Mouse (Mus musculus): ENCODE results near the gene Rpl36al. TPM values are rescaled to one million over a fixed set of nuclear protein-coding genes. Genes with fewer than 3 reads are reported as not detected.
"Not testable (repeated sequence)": the region's sequence is repeated elsewhere in the genome, so short reads cannot be mapped to it uniquely, and the experiment has no call there.

The Rpl36al gene
- total and polyA plus RNA-seq, 2 experiments from 2014 or later: 194 to 396 TPM

GRCm38 (mm10) chr12:69181800-69182199 lies 2.1 kb downstream of the Rpl36al start:
- H3K27me3 ChIP-seq (ENCODE audit: insufficient read depth, low read length): no peaks in the 10 kb centered on the region
- 83% methylated on average over 4 of the region's 4 CpGs for WGBS
- no peaks in the 10 kb centered on the region for H3K9me3 ChIP-seq (ENCODE audit: low read length)
- no peak overlapping the region for H3K9ac ChIP-seq
- peaks cover 10% of the 10 kb centered on the region for H3K4me1 ChIP-seq (ENCODE audit: insufficient read depth)
- H3K27ac ChIP-seq (ENCODE audit: low read depth, low read length): no peak overlapping the region
- no peak overlapping the region for H3K4me2 ChIP-seq (ENCODE audit: low read depth)
- DNase-seq (no peak), ATAC-seq (no peak)
- no peak overlapping the region for H3K4me3 ChIP-seq (ENCODE audit: low read depth, low read length)
- TF ChIP-seq CTCF (IDR thresholded peaks at IDR 0.05; ENCODE audit: low read depth): no peak
- 0 out of 2 replicates have a peak, but pooled peaks cover 2% of the 10 kb centered on the region for H3K36me3 ChIP-seq (ENCODE audit: insufficient read depth)

DNA sequence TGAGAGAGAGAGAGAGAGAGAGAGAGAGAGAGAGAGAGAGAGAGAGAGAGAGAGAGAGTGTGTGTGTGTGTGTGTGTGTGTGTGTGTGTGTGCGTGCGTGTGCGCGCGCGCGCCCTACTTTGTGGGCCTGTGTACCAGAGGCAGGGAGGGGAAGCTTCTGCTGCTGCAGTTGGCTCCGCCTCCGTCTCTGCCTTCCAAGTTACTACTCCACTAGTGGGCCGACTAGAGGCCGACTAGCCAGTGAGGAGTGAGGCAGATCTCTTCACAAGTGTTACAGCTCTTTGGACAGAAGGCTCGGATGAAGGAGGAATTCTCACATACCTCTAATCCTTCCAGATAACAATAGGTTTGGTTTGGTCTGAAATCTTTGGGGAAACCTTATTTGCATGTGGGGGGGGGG lies 4.5 kb downstream of the Rpl36al start:
- Histone ChIP-seq H3K27me3 (ENCODE audit: insufficient read depth, low read length) (no peaks in the 10 kb centered on the region), H3K9ac (no peak overlapping the region), H3K27ac (ENCODE audit: low read depth, low read length) (no peak overlapping the region), H3K36me3 (ENCODE audit: insufficient read depth) (0 out of 2 replicates have a peak, but pooled peaks cover 2% of the 10 kb centered on the region), H3K4me2 (ENCODE audit: low read depth) (no peak overlapping the region), H3K9me3 (ENCODE audit: low read length) (no peaks in the 10 kb centered on the region), H3K4me3 (ENCODE audit: low read depth, low read length) (no peak overlapping the region), H3K4me1 (ENCODE audit: insufficient read depth) (no peaks in the 10 kb centered on the region)
- no peak for TF ChIP-seq CTCF (IDR thresholded peaks at IDR 0.05; ENCODE audit: low read depth)
- WGBS: 68% methylated on average over 12 of the region's 12 CpGs
- DNase-seq (no peak), ATAC-seq (no peak)

DNA sequence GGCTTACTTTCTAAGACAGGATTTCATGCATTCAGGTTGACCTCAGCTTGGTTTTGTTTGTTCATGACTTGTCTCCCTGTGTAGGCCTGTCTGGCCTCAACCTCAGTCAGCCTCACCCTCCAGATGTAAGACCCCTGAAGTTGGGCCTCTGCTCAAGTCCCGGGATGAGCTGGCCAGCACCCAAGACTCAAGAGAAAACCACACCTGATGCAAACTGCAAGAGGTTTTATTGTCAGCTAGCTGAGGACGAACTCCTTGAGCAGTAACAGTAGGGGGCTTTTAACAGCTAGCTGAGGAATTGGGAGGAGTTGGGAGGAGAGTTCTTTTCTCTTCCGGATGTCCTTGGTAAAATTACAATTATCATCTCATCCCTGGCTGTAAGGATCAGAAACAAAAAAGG lies 6.4 kb downstream of the Rpl36al start:
- WGBS: 70% methylated on average over 3 of the region's 3 CpGs
- H3K27me3 ChIP-seq (ENCODE audit: insufficient read depth, low read length): no peaks in the 10 kb centered on the region
- ATAC-seq: no peak
- H3K4me3 ChIP-seq (ENCODE audit: low read depth, low read length): no peak overlapping the region
- no peak overlapping the region for H3K9ac ChIP-seq
- no peaks in the 10 kb centered on the region for H3K4me1 ChIP-seq (ENCODE audit: insufficient read depth)
- no peak for DNase-seq
- H3K4me2 ChIP-seq (ENCODE audit: low read depth): no peak overlapping the region
- 0 out of 2 replicates have a peak, but pooled peaks cover 2% of the 10 kb centered on the region for H3K36me3 ChIP-seq (ENCODE audit: insufficient read depth)
- no peak overlapping the region for H3K27ac ChIP-seq (ENCODE audit: low read depth, low read length)
- no peaks in the 10 kb centered on the region for H3K9me3 ChIP-seq (ENCODE audit: low read length)
- no peak for TF ChIP-seq CTCF (IDR thresholded peaks at IDR 0.05; ENCODE audit: low read depth)

DNA sequence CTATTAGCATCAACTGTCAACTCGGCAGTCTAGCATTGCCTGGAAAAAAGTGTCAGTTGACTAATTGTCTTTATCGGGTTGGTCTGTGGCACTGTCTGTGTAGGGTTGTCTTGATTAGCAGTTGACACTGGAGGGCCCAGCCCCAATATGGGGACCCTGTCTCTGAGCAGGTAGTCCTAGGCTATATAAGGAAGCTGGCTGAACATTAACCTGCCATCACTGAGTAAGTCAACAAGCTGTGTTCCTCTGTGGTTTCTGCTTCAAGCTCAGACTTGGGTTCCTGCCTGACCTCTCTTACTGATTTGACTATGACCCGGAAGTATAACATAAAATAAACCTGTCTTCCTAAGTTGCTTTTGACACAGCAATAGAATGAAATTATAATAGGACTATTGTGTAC lies 7.9 kb downstream of the Rpl36al start:
- WGBS: 95% methylated on average over 3 of the region's 3 CpGs
- DNase-seq (no peak), ATAC-seq (no peak)
- Histone ChIP-seq H3K36me3 (ENCODE audit: insufficient read depth) (no peaks in the 10 kb centered on the region), H3K4me3 (ENCODE audit: low read depth, low read length) (no peak overlapping the region), H3K27ac (ENCODE audit: low read depth, low read length) (no peak overlapping the region), H3K4me2 (ENCODE audit: low read depth) (no peak overlapping the region), H3K4me1 (ENCODE audit: insufficient read depth) (no peaks in the 10 kb centered on the region), H3K9me3 (ENCODE audit: low read length) (no peaks in the 10 kb centered on the region), H3K27me3 (ENCODE audit: insufficient read depth, low read length) (no peaks in the 10 kb centered on the region), H3K9ac (no peak overlapping the region)
- no peak for TF ChIP-seq CTCF (IDR thresholded peaks at IDR 0.05; ENCODE audit: low read depth)

DNA sequence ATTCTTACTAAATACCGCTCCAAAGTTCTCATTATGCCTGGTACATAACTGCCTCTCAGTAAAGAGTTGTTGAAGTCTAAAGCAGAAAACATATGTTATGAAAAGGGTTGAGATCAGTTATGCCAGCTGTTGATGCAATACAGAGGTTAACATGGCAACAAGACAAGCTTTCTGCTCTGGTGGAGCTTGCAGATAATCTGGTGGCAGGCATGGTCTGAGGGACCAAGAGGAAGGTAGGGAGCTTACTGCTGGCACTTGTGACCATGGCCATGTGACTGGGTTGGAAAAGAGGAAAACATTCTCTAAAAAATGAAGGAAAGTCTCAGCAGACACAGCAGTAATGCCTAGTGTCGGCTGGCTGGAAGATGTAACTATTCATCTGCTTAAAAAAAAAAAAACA lies 12.6 kb downstream of the Rpl36al start:
- no peaks in the 10 kb centered on the region for H3K9me3 ChIP-seq (ENCODE audit: low read length)
- H3K4me2 ChIP-seq (ENCODE audit: low read depth): no peak overlapping the region
- no peak overlapping the region for H3K4me3 ChIP-seq (ENCODE audit: low read depth, low read length)
- no peak overlapping the region for H3K9ac ChIP-seq
- WGBS: 93% methylated on average over 2 of the region's 2 CpGs
- H3K27me3 ChIP-seq (ENCODE audit: insufficient read depth, low read length): no peaks in the 10 kb centered on the region
- no peak overlapping the region for H3K27ac ChIP-seq (ENCODE audit: low read depth, low read length)
- TF ChIP-seq CTCF (IDR thresholded peaks at IDR 0.05; ENCODE audit: low read depth): no peak
- no peak for ATAC-seq
- no peaks in the 10 kb centered on the region for H3K36me3 ChIP-seq (ENCODE audit: insufficient read depth)
- DNase-seq: no peak
- 0 out of 2 replicates have a peak, but pooled peaks cover 5% of the 10 kb centered on the region for H3K4me1 ChIP-seq (ENCODE audit: insufficient read depth)

DNA sequence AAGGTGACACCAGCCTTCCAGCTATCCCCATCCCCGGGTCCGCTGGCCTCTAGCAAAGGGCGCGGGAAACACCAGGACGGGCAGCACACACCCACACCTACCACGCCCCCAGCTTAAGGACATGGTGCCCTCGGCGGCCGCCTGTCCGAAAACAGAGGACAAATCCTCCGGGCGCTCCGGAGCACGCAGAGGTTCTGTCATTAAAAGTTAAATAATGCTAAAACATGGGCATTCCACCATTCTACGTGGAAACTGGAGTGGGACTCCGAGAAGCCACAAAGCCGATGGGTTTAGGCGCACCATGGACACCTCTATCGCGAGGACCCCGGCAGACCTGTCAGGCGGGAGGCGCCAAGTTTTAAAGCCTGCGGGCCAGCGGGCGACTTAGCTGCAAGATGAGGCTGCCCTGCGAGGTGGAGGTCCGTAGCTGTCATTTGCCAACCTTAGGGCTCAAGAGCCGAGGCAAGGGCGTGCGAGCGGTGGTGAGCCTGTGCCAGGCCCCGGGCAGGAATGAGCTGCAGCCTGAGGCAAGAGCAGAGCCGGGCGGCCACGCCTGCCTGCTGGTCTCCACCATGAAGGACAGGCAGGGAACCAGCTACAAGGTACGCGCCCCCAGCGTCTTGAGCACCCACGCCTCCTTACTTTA lies 15.3 kb downstream of the Rpl36al start, which contains the start of gene Lrr1:
TSS of gene Lrr1 (plus strand) at position 354 of the 646 bp plus-strand sequence.
- Histone ChIP-seq H3K27me3 (ENCODE audit: insufficient read depth, low read length) (no peaks in the 10 kb centered on the region), H3K9ac (peak within 1 kb of the TSS; percentile 79), H3K4me3 (ENCODE audit: low read depth, low read length) (peak within 1 kb of the TSS; percentile 69), H3K9me3 (ENCODE audit: low read length) (no peaks in the 10 kb centered on the region), H3K4me2 (ENCODE audit: low read depth) (peak within 1 kb of the TSS; percentile 94), H3K4me1 (ENCODE audit: insufficient read depth) (0 out of 2 replicates have a peak, but pooled peaks cover 5% of the 10 kb centered on the region), H3K27ac (ENCODE audit: low read depth, low read length) (peak within 1 kb of the TSS; percentile 50; the same call in 1 of the 2 replicates), H3K36me3 (ENCODE audit: insufficient read depth) (no peaks in the 10 kb centered on the region)
- TF ChIP-seq CTCF (IDR thresholded peaks at IDR 0.05; ENCODE audit: low read depth): 0 out of 2 replicates have a peak, but pooled peaks have one; percentile 1
- WGBS: under 1% methylated on average over 40 of the region's 40 CpGs
- peak; percentile 92 for DNase-seq
- peak; percentile 93 for ATAC-seq

DNA sequence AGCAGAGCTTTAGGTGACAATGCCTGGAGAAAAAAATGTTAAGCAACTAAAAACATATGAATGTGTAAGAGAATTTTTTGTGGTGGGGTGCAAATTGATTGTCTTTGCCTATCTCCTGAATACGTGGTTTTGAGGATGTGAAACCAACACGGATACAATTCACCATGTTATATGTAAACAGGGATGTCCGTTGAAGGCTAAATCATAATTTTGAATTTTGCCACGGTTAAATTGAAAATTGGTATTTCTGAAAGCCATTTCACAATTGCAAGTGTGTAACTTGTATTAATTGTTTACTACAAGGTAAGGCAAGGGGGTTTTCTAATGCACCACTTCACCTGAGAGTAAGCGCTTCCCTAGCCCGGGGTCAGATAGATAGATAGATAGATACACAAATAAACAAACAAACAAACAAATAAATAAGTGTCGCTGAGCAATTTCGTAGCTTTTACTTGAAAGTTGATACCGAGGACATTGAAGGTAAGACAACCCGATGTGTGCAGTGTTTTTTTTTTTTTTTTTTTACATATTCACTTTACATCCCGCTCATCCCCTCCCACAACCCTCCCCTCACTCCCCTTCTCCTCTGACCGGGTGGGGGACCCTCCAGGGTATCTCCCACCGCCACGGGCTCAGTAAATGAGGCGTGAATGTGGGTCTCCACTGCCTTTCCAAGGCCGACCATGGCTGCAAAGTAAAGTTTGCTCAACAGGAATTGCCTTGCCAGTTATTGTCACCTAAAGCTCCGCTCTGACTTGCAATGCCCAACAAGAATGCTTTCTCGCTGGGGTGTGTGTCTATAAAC lies 16.0 kb downstream of the Rpl36al start:
- peak; percentile 23; the same call in 1 of the 2 replicates for ATAC-seq
- 7% methylated on average over 18 of the region's 18 CpGs for WGBS
- 0 out of 2 replicates have a peak, but pooled peaks cover 5% of the 10 kb centered on the region for H3K4me1 ChIP-seq (ENCODE audit: insufficient read depth)

GRCm38 (mm10) chr12:69166861-69167581 lies 16.9 kb downstream of the Rpl36al start:
- H3K4me1 ChIP-seq (ENCODE audit: insufficient read depth); H3K36me3 ChIP-seq (ENCODE audit: insufficient read depth); H3K9ac ChIP-seq; H3K4me2 ChIP-seq (ENCODE audit: low read depth); H3K9me3 ChIP-seq (ENCODE audit: low read length); H3K4me3 ChIP-seq (ENCODE audit: low read depth, low read length); H3K27me3 ChIP-seq (ENCODE audit: insufficient read depth, low read length); DNase-seq; ATAC-seq; H3K27ac ChIP-seq (ENCODE audit: low read depth, low read length): not testable (repeated sequence)
- WGBS: 70% methylated on average over 8 of the region's 8 CpGs

More for the DNA sequence above, 16.0 kb downstream of the Rpl36al start:
- H3K4me2 ChIP-seq (ENCODE audit: low read depth): peak overlapping the region; percentile 94
- H3K9me3 ChIP-seq (ENCODE audit: low read length): no peaks in the 10 kb centered on the region
- TF ChIP-seq CTCF (IDR thresholded peaks at IDR 0.05; ENCODE audit: low read depth): no peak
- H3K4me3 ChIP-seq (ENCODE audit: low read depth, low read length): peak overlapping the region; percentile 69
- no peaks in the 10 kb centered on the region for H3K36me3 ChIP-seq (ENCODE audit: insufficient read depth)
- DNase-seq: no peak
- H3K27ac ChIP-seq (ENCODE audit: low read depth, low read length): no peak overlapping the region
- peak overlapping the region; percentile 79 for H3K9ac ChIP-seq
- H3K27me3 ChIP-seq (ENCODE audit: insufficient read depth, low read length): no peaks in the 10 kb centered on the region

All from forebrain, postnatal 0 days (tissue).